Mouse (Mus musculus) kidney, postnatal 10 days (tissue): ENCODE results near the gene Dusp10.

Experiments used
- DNase-seq: peaks from one replicate; pipeline ENCODE4 v3.0.0; 2021; ENCODE audit warnings: mixed read lengths

Dusp10 gene

DNA sequence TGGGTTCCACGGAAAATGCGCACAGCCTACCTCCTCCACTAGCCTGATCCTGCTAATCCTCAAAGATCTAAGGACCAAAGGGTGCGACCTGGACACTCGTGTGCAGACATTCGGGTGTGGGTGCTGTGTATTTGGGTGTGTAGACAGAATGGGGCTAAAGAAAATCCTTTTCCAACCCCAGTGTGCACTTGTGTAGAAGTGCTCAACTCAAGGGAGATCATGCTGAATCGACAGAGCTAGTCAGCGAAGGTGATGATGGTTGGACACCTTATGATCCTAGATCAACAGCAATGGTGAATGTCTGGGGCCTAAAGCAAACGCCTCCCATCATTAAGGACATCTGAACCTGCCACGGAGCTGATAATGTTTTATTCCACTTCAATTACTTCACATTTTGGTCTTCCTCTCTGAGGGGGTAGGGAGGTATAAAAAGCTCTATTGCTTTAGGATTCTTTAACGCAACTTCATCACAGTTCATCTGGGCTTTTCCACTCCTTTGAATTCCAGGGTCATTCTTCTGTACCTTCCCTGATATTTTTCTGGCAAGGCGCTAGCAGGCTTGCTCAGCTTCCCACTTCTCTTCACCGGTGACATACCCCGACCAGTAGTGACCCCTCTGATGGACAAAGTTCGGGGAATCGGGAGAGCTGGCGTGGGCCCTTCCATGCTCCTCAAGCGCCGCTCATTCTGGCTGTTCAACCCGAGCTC is 19.7 kb downstream of the Dusp10 start:
- DNase-seq, result no peak

DNA sequence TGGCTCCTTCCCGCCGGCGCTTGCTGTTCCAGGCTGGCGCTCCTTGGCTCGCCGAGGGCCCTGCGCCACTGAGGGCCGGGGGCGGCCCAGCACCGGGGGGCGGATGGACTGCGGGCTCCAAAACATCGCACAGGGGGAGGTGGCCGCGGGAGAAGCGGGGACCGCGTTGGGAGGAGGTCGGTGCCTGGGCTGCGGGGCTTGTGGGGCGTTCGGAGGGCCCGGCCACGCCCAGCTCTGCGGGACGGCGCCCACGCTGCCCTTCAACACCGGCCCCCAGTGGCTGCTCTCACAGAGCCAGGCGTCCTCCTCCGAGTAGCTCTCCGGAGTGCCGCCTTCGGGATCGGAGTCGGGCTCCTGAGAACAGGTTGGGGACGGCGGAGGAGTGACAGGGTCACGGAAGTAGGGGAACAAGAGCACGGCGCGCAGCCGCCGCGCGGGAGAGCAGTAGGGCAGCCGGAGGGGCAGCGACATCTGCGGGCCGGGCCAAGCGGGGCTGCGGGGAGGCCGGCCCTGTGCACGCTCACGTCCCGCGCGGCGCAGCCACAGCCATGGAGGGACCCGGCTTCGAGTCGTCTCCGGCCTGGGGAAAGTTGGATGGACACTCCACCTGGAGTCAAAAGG is 20.4 kb downstream of the Dusp10 start:
- DNase-seq, result peak; percentile 82

DNA sequence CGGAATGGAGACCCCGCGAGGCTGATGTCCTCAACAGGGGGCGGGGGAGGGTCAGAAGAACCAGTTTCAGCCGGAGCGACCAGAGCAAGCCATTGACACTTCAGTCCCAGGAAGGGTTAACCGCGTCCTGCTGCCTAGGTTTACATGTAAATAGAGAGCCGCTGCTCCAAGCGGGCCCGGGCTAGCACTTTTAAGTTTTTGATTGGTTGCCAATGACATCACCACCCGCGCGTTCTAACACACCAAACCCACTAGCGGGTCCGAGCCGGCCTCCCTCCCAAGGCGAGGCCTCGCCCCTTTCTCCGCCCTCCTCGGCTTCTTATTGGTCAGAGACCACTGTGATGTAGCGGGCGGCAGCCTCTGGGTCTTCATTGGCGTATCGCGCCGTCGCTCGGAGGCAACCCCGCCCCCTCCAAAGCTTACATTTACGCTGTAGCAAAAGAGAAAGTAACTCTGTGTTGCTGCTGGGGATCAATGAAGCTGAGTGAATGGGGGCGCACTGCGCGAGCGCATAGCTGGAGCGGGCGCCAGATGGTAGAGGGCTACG is 21.0 kb downstream of the Dusp10 start, which contains the start of gene 1700056E22Rik:
Gene 1700056E22Rik (minus strand): TSS at position 291 of the 547 bp plus-strand sequence.
- DNase-seq, result peak; percentile 99

DNA sequence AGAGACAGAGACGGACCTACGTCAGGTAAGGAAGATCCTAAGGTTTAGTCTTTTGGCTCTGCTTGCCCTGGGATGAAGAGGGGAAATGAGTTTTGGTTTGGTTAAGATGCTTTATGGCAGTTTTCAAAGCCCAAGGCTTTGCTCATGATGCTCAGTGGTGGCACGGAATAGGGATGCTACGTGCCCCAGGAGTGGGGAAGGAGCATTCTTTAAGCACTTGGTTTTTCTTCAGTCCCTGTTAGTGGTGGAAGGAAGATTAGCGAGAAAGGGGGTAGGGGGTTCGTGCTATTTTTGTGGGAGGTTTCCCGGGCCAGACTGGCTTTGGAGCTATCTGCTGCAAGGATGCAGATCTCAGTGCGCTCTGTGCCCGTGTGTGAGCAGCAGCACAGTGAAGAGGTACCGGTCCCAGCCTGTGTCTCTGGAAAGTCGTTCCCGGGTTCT is 21.7 kb downstream of the Dusp10 start:
- peak; percentile 42 for DNase-seq

DNA sequence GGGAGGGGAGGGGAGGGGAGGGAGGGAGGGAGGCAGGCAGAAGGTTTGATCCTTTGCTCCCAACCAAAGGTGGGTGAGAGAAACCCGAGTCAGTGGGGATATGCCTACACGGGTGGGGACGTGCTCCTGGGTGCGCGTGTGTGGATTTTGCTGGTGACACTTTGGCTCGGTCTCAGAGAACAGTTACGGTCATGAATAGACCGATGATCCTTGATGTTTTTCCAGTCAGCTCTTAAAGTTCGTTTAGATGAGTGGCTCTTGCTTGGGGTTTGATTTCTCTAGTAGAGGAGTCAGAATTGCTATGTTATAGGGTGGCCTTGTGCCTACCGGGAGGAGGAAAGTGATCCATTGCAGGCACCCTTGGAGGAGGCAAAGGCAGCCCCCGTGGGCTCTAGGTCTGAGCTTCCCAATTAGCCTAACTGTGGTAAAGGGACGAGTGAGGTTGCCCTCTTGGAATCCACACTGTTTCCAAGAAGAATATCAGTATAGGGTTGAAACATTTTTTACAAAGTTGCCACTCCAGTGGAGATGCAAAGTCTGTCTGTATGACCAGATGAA is 22.3 kb downstream of the Dusp10 start:
- DNase-seq, result no peak

DNA sequence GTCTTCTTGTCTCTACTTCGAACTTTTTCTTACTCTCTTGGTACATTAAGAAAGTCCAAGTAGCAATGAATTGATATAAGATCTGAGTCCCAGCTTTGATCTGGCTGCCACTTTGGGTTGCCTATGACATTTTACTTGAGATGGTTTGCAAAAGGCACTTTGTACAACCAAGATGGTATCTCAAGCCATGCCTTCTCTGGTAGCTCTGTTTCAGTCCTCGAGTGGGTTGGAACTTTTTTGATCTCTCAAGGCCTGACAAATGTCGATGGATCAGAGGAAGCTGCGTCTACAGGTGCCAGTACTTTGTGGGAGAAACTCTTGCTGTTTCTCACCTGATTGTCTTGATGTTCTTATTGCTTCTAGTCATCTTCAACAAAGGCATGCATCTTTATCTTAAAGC is 24.7 kb downstream of the Dusp10 start:
- DNase-seq, result no peak

DNA sequence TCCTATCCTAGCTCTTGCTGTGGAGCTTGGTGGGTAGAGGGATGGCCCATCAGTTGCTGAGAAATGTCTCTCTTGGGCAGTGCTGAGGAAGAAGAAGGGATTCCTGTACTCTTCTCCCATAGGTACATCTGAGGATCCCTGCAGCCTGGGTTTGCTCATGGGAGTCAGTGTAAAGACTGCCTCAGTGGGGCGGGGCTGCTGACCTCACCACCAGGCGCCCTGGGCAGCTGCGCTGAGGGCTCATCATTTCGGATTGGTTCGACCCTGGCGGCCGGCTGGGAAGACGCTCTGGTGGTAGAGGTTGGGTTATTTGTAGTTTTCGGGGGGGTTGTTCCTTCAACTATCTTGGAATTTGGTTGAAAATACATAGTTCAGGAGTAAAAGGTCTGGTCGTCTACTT is 26.2 kb downstream of the Dusp10 start:
- no peak for DNase-seq

DNA sequence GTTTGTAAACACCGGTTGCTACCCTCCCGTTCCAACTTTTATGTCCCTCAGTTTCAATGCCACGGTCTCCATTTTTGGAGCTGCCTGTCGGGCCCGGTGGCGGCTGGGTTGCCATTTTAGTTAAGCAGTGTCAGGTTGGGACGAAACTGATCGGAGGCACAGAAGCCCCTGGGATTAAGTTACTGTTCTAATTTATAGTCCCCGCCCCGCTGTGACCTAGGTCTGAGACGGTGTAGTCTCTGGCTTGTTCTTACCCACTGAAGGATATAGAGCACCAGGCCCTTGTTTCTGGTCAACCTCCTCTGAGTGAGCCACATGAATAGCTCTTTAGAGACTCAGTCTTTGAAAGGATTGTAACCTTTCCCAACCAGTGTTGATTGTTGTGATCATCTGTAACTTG is 27.1 kb downstream of the Dusp10 start:
- DNase-seq, result no peak

DNA sequence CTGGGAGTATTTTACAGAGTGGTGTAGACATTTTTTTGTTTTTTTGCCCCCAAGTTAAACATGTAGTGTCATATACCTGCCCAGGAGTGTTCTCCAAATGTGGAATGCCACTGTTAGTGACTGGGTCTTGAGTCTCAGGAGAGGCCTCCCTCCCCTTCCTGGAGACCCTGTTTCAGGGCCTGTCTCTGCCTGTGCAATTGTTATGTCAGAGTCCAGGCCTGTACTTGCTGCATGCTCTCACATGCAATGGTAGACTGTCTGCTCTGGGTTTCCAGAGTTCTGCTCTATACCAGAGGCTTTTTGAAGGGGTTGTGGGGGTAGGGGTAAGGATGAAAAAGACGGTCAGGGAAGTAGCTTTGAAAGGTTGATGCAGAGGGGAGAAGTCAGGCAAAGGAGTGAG is 27.8 kb downstream of the Dusp10 start:
- DNase-seq, result no peak

DNA sequence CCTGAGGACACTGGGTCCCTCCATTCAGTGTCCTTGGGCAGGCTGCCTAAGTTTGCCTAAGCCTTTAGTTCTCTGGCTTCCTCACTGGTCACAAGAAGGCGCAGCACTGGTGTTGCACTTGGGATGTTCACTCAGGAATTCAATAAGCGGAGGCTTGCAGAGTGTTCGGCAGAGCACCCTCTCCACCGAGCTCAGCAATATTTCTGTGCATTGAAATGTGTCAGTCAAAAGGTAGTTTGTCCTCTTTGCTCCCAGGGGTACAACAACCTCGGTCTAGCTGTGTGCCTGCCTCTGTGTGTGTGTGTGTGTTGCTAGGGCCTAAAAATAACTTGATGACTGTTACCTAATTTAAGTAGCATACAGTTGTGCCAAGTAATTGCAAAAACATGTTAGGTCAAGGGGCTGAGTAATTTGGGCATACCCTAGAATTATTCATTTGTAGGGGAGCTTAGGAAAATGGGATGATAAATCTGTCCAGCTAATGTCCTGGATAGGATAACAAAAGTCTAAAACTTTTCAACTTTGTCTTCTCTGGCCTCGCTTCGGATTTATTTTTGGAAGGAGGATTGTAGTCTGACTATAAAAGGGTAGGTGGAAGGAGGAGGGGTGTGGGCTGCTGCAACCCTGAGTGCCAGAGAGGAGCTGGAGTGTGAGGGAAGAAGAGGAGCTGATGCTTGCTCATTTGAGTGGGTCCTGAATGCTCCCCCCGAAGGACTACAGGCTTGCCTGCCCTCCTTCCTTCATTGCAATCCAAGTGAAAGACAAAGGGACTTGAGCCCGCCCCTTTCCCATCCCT is 28.9 kb downstream of the Dusp10 start:
- peak; percentile 24 for DNase-seq

DNA sequence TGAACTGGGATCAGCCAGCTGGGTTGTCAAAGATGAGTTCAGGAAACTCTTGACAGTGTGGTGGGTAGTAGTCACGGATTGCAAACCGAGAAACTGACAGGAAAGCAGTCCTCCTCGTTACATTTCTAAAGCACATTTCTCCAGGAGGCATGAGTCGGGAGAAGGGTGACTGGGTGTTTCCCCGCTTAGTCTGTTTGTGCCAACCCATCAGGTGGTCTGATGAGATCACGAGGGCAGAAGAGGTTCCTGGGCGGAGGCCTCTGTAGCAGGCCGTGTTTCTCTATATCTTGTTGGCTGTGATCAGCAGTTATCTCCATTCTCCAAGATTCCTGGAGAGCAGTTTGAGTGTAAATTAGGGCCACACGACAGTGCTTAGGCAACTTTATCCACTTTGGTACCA is 29.6 kb downstream of the Dusp10 start:
- DNase-seq, result no peak

DNA sequence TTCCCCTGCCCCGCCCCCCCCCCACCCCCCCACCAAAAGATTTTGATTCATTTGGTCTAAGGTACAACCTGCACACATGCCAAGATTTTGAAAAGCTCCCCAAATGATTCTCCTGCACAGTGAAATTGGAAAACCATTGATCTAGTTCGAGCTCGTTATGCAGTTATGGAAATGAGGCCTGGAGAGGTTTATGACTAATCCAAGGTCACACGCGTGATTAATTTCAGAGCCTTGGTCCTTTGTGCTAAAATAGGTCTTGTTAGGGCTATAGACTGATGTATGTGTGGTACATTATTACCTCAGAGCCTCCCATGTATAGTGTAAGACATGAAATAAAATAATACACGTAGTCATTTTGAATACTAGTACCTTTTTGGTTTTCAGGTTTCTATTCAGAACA is 30.3 kb downstream of the Dusp10 start:
- no peak for DNase-seq

DNA sequence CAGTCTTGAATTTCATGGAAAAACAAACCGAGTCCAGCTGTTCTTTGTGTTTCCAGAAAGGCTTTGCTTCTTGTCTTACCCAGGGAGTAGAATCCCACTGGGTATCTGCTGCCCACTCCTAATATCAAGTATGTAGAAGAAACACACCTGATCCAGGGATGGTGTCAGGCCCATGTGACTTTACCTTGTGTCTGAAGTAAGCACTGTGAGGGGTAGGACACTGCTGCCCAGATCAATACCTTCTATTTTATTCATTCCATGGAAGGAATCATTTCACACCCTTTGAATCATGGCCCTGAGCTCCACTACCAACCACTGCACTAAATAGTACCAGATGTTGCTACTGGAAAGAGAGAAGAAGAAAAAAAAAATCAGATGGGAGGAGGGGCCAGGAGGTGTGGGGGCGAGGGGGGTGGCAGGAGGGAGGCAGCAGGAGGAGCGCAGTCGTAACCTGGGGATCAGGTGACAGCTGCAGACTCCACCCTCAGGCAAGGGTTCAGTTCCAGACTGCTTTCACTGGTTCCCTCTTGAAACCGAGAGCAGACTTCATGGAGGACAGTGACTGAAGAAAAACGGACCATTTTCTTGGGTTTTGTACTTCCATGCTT is 33.1 kb downstream of the Dusp10 start:
- DNase-seq, result no peak

DNA sequence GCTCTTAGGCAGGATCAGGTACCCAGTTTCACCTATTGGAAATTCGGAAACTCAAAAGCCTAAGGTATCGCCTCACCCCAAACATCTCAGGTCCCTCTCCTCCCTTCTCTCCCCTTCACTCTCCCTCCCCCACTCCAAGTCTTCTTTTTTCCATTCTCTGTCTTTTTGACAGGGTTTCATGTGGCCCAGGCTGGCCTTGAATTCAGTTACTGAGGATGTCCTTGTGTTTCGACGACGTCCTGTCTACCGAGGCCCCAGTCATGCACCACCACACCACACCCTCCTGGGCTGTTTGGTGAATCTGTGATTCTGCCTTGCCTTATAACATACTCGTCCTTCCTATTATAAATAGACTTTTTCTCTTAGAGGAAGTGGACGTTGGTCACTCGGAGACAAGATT is 34.7 kb downstream of the Dusp10 start:
- DNase-seq, result no peak

DNA sequence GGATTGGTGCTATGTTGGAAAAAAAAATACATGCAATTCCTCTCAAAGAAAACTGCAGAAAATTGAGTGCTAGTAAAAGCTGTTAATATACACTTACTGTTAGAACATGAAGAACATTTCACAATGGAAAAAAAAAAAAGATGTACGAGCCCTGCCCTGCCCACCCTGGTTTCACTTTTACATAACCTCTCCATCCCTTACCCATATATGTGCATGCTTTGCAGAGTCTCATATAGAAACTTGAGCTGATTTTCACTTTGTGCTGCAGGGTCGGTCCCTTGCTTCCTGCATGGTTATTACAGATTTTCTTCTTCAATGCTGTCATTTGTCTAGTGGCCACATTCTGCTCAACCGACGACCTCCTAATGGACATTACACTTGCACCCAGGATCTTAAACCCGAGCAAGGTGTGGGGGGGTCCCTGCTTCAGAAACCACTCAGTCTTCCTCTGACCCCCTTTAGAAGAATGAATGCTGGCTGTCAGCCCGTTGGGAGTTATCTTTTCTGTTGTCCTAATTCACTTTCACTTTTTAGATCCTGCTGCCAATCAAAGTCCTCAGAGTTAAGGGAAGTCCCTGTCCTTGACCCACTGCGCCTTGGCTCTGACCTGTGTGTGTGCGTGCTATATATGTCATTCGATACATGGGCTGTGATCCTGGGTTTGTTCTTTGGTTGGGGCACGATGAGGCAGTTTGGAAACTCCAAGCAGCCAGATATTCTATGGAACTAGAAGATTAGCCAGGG is 35.7 kb downstream of the Dusp10 start:
- DNase-seq, result no peak

DNA sequence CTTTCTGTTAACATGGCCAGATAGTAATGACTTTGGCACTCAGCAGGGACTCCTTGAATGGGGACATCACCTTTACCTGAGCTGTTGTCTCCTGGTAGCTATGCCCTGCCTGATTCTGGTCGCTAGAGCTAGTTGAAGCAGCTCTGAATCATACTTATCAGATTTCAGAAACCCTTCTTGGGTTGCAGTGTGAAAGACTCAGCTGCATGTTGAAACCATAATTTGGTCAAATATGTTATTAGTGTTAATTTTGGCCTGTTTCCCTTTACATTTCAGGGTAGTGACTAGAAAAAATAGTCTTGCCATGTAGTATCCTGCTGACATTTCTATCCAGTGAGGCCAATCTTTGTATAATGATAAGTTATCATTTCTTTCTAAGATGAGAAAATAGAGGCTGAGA is 38.2 kb downstream of the Dusp10 start:
- DNase-seq, result no peak

DNA sequence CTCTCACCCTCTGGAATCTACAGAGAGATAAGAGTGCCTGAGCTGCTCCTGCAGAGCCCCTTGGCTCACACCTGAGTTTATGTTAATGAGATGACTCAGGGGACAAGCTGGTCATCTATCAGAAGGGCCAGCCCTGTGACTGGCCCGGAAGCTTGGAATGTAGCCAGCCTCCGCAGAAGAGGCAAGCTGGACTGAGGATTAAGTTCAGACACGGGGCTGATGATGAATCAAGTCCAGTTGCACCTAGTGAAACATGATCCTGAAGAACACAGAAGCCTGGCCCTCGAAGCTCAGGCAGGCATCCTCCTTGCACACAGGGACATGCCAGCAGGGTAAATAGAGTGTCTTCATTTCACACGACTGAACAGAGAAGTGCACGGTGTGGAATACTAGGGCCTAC is 38.7 kb downstream of the Dusp10 start:
- DNase-seq, result peak; percentile 56

DNA sequence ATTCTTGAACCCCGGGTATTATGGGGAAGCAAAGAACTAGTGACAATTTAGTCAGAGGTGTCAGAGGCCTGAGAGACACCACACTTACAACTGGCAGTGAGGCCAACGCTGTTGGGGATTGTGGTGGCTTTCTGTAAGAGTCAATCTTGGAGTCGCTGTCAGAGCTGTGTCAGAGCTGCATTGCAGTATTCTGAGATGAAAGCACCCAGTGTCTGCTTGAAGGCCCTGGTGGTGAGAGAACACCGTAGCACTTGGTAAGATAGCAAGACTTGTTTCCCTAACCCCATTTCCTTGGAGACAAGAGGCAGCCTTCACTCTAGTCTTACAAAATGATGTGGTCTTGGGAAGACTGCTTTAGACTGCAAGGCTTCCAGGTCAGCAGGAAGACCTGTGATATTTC is 39.2 kb downstream of the Dusp10 start:
- no peak for DNase-seq

DNA sequence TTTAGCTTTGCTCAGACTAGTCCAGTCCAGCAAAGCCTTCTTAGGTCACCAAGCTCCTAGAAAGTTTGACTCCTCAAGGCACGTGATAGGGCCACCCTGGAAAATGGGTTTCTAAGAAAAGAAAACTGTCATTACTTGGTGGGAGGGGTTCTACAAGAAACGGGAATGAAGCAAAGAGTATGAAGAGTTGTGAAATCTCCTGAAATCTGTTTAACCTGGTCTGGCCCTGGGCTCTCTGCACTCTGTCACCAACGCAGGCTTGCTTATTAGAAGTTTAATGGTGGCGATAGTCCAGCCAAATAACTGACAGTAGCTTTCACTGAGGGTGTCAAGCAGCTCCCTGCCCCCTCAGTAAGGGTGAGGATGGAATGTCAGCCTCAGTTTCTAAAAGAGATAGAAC is 40.0 kb downstream of the Dusp10 start:
- DNase-seq, result no peak

DNA sequence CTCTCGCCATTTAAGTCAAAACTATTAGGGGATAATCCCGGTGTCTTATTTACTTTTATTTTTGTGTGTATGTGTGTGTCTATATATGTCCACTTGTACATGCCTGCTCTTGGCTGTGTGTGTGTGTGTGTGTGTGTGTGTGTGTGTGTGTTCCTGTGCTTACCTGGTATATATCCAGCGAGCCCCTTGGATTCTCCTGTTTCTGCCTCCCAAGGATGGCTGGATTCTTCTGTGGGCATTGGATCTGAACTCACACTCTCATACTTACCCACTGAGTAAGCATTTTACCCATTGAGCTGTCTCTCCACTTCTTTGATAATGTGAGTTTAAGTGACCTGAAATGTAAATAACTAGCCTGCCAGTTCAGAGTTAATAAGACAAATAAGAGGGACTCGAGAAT is 40.6 kb downstream of the Dusp10 start:
- no peak for DNase-seq

DNA sequence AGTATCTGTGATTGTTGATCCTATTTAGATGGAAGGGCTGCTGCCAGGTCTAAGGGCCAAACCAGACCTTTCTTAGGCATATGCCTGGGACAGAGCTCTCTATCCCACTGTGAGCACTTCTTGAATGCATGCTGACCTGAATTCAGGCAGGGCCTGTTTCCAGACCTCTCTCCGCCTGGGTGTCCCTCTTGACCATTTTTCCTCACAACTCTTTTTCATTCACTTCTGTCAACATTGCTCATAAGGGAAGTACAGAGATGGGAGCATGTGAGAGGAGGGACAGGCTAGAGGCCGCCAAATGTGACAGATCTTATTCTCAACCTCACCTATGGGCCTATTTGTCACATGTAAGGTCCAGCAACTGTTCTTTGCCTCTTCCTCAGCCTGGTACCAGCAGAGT is 41.1 kb downstream of the Dusp10 start:
- no peak for DNase-seq

DNA sequence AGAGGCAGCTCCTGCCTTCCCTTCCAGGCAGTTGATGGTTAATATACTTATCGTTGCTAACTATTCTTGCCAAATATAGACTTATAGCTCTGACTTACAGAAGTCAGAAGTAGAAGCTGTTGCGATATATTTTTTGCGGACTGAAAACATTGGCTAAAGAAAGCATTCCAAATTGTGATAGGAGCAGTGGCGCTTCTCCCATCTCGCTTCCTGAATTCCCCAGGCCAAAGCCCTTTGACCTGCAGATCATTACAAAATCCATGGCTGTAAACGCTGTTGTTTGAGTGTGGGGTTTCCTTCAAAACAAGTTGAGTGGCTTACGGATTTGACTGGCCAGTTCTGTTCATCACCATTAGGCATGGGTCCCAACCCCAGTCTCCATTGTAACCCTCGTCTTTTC is 45.1 kb downstream of the Dusp10 start:
- DNase-seq, result no peak
